Mouse (Mus musculus): ENCODE measurements around the gene C2cd2l.

- TF ChIP-seq CTCF (IDR thresholded peaks at IDR 0.05; ENCODE audit: low read depth, low read length) (no peak), POLR2A (IDR thresholded peaks at IDR 0.05; ENCODE audit: insufficient read depth, low read length) (no peak)
Observed at GRCm38 (mm10) chr9:44353142-44353541, 33.1 kb upstream of the C2cd2l start.
